Mouse (Mus musculus): Measurements from ENCODE around the gene Ostf1. TPM values are rescaled to one million over a fixed set of nuclear protein-coding genes. Genes with fewer than 3 reads are reported as not detected.
"Not testable (repeated sequence)": the region's sequence is repeated elsewhere in the genome, so short reads cannot be mapped to it uniquely, and the experiment has no call there.

Gene Ostf1
- total RNA-seq, 2 experiments from 2014 or later: 38.8 to 63.0 TPM

DNA sequence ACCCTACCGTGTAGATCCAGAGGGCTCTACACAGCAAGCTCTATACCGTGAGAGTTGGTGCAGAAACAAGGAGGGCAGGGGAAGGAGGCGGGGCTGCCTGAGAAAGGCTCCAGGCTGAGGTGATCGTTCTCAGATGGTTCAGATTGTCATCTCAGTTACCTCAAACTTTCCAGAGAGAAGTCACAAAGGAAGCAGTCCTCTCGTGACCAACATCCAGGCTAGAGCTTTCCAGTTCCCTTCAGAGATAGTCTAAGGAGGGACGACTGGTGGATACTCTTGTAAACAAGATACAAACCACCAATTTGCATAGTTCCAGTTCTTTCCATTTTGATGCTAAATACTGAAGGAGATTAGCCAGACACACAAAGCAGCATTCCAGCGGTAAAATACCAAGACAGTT, 23.7 kb downstream of the Ostf1 start:
- no peak for ATAC-seq (replicated peaks; ENCODE audit: low FRiP score, low TSS enrichment, poor library complexity, severe bottlenecking)

DNA sequence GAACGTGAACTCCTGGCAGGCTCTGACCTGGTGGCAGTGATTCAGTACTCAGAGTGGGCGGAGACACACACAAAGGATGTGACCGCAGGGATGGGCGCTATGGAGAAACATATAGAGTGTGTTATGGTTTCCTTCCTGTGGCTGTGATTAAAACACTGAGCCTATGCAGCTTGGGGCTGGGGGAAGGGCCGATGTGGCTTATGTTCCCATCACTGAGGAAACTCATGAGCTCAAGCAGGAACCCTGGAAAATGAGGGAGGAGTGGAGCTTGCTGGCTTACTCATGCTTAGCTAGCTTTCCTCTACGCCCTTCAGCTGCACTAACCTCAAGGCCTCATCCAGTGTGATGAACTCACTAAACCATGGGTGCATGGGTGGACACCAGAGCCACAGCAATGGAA, 28.6 kb downstream of the Ostf1 start:
- ATAC-seq (replicated peaks; ENCODE audit: low FRiP score, low TSS enrichment, poor library complexity, severe bottlenecking): no peak

DNA sequence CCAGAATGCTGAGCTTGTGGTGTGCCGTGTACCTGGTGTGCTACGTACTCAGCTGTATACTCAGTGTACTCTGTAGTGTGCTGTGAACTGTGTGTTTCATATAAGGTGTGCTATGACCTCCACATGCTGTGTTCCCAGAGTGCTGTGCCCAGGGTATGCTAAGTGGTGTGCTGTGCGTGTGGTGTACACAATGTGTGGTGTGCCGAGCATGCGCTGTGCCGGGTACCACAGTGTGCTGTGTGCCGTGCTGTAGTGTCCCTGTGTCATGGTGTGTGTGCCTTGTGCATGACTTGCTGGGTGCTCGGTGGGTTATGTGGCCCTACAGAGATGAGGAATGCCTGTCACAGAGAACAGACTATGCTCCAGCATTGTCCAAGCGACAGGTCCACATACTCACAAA, 31.0 kb downstream of the Ostf1 start:
- no peak for ATAC-seq (replicated peaks; ENCODE audit: low FRiP score, low TSS enrichment, poor library complexity, severe bottlenecking)

DNA sequence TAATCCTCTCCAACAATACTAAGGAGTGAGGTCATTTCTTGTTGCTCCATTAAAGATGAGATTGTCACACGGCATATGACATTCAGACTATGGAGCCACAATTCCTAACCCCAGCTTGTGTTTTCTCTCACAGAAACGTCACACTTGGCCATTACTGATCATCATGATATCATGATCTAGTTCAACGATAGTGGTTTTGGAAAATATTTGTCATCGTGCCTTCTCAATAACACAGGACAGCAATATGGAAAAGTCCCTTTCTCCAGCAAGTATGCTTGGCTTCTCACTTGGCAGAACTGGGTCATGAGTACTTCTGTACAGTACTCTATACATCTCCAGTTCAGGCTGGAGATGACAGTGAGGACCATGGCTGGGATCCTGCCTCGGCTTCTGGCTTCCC, 32.0 kb downstream of the Ostf1 start:
- ATAC-seq (replicated peaks; ENCODE audit: low FRiP score, low TSS enrichment, poor library complexity, severe bottlenecking): no peak

DNA sequence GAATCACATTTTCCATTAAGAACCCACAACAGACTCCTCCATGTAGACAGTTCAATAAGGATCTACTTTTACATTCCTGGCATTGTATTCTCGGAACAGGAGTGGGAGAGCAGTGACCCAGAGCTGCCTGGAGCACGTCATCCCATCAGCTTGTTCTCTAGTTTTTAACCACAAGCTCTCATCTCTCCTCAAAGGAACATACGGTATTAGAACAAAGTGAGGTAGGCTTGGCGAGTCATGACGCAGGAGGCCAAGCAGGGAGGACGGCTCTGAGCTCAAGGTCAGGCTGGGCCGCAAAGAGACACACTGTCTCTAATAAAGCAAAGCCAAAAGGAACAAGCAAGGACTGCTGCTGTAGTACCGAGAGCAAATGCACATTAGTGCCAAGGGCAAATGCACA, 32.6 kb downstream of the Ostf1 start:
- ATAC-seq (replicated peaks; ENCODE audit: low FRiP score, low TSS enrichment, poor library complexity, severe bottlenecking): no peak

DNA sequence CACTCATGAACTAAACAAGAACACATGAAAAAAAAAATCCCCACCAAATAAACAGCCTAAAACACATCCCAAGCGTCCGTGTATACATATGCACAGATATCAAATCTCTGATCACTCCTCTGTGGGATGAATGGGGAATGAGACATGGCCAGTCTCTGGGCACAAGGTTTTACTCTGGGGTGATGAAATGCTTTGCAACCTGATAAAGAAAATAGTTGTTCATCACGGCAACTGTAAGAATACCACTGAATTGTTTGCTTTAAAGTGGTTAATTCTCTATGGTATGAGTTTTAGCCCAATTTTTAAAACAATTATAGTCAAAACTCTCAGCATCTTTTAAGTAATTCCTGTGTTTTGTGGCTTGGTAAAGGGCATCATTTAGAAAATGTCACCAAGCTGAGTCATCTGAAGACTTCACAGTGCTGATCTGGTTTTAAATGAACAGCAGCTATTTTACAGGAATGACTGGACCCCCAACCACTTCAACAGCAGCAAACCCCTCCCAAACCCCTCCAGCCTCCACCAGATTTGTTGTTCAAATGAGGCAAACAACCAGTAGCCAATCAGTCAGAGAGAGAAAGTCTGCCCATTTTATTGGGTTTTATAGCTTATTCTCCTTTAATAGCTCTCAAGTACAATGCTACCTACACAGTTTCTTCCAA, 33.2 kb downstream of the Ostf1 start:
- ATAC-seq (replicated peaks; ENCODE audit: low FRiP score, low TSS enrichment, poor library complexity, severe bottlenecking): no peak

DNA sequence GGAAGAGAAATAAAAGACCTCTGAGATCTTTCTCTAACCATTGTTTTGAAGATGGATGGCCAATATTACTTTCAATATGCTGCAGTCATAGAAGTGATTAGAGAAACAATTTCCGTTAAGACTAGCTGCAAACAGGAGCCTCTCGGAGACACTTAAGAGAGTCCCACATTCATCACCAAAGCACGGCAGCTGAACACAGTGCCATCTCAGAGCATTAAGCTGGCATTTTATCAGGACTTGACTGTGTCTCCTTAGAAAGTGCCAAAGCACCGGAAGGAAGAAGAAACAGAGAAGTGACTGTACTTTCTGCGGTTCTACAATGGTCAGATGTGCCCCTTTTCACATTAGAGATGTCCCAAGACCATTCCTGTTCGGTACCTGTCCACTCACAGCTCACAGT, 33.9 kb downstream of the Ostf1 start:
- ATAC-seq (replicated peaks; ENCODE audit: low FRiP score, low TSS enrichment, poor library complexity, severe bottlenecking): no peak

DNA sequence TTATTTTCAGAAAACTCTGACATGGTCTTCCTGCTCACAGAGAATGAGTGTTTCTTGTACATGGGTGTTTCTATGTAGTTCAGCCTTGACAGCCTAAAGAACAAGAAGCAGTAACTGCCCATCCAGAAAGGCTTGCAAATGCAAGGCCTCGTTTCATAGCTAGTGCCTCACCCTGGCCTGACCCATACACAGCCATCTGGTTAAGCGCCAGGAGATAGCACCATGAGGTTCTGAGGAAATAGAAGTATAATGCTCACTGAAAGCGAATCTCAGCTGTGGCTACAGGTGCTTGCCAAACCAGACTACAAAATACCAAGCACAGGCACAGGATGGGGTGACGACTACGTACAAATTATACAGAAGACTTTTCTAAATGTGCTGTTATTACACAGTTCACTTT, 34.7 kb downstream of the Ostf1 start:
- no peak for ATAC-seq (replicated peaks; ENCODE audit: low FRiP score, low TSS enrichment, poor library complexity, severe bottlenecking)

DNA sequence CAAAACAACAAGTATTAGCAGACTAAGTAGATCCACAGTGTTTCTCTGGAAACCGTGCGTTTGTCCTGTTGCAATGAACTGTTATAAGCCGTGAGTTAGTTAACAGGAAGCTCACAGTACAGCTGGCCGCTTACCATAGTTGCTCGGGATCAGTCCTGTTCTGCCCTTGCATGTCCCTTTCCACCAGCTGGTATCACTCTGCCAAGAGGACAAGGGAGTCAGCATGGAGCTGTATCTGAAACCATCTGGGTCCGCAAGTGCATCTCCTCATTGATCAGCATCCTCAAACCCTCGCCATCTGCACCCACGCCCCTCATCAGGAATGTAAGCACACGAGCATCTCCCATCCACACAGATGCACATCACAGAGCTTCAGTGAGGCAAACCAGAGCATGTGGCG, 37.9 kb downstream of the Ostf1 start:
- ATAC-seq (replicated peaks; ENCODE audit: low FRiP score, low TSS enrichment, poor library complexity, severe bottlenecking): no peak

DNA sequence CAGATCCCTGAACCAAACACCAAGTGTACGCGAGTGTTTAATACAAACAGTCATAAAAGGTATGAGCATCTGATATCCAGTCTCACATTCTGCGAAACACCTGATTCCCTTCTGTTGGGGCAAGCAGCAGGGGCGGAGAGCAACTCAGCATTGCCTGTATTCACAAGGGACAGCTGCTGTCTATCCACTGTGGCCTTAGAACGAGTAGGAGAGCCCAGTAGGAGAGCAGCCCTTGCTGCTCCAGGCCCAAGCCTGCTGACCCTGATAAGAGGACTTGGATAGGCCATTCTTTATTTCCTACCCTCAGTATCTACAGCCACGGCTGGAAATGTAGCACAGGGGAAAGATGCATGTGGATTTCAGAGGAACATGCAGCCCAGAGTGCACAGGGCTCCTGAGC, 38.7 kb downstream of the Ostf1 start:
- ATAC-seq (replicated peaks; ENCODE audit: low FRiP score, low TSS enrichment, poor library complexity, severe bottlenecking): no peak

DNA sequence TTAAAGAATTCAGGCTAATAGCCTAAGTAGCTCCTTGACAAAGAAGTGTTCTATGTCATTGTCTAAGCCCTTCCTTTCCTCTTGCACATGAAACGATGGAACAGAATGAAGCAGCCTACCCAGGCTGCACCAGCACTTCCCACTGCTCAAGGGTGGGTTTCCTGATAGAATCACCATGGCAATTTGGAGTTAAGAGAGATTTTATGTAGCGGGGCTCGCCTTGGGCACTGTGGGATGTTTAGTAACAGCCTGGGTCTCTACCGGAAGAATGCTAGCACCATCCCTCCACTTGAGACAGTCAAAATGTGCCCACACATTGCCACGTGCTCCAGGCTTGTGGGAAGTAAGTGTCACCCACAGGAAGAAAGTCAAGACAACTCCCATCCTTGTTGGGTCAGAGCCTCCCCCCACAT, 40.7 kb downstream of the Ostf1 start:
- no peak for ATAC-seq (replicated peaks; ENCODE audit: low FRiP score, low TSS enrichment, poor library complexity, severe bottlenecking)

DNA sequence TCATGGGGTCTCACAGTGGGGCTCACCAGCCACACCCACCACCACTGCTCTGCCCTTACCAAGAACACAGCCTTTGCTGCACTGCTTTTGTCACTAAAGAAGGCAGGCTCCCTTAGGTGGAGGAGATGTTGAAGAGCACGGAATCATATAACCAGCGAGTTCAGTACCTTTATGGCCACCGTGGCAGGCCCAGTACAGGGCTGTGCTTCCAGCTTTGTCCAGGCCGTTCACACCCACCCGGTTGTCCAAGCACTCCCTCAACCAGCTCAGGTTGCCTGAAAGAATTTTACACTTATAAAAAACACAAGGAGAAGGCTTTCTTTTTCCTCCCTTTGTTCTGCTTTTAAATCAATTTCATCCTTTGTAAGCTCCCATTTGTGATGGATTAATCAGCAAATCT, 41.4 kb downstream of the Ostf1 start:
- no peak for ATAC-seq (replicated peaks; ENCODE audit: low FRiP score, low TSS enrichment, poor library complexity, severe bottlenecking)

DNA sequence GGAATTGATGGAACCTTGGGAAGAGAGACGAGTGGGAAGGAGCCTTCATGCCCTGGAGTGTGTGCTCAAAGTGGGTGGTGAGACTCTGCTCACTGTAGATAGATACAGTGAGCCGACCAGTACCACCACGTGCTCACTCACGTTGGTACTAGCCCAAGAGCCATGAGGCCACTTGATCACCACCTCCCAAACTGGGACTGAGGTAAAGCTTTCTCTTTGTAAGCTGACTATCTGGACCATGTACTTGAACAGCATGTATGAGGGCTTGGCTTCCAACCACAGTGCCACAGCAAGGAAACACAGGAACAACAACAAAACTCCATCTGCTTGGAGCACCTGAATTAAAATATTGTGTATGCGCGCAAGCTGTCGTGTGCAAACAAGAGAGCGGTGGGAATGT, 42.3 kb downstream of the Ostf1 start:
- ATAC-seq (replicated peaks; ENCODE audit: low FRiP score, low TSS enrichment, poor library complexity, severe bottlenecking): no peak

DNA sequence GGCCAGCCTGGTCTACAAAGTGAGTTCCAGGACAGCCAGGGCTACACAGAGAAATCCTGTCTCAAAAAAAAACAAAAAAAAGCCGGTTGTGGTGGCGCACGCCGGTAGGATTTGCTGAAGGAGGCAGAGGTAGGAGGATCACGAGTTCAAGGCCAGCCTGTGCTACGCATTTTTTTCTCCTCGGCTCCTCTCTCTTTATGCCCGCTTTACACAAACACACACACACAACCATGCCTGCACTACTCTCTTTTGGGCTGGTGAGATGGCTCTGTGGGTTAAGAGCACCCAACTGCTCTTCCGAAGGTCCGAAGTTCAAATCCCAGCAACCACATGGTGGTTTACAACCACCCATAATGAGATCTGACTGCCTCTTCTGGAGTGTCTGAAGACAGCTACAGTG, 42.8 kb downstream of the Ostf1 start:
- ATAC-seq (replicated peaks; ENCODE audit: low FRiP score, low TSS enrichment, poor library complexity, severe bottlenecking): not testable (repeated sequence)

DNA sequence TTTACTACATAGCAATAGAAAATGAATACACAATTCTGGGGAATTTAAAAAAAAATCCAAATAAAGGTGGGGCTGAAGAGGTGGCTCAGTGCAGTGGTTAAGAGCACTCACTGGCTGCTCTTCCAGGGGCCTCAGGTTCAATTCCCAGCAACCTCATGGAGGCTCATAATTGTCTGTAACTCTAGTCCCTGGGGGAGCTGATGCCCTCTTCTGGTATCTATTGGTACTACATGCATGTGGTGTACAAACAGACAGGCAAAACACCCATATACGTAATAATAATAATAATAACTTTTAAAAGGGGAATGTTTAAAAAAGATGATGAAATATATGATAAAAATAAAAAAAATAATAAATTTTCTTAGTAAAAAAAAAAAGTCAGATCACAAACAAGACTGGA, 43.4 kb downstream of the Ostf1 start:
- no peak for ATAC-seq (replicated peaks; ENCODE audit: low FRiP score, low TSS enrichment, poor library complexity, severe bottlenecking)

DNA sequence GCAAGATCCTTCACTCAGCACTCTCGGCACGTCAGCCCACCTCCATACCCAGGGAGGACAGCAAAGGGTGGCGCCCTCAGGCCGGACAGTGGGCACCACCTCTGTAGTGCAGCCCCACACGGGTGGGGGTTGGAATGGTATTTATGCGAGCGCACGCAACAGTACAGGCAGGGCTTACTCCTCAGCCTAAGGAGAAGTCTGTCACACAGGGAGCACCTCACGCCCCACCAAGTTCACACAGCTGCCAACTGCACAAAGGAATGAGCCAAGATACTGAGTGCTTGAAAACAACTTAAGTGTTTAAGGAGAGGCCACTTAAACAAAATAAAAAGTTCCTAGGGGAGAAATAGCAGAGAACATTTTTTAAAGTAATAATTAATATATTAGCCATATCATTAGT, 44.5 kb downstream of the Ostf1 start:
- no peak for ATAC-seq (replicated peaks; ENCODE audit: low FRiP score, low TSS enrichment, poor library complexity, severe bottlenecking)

DNA sequence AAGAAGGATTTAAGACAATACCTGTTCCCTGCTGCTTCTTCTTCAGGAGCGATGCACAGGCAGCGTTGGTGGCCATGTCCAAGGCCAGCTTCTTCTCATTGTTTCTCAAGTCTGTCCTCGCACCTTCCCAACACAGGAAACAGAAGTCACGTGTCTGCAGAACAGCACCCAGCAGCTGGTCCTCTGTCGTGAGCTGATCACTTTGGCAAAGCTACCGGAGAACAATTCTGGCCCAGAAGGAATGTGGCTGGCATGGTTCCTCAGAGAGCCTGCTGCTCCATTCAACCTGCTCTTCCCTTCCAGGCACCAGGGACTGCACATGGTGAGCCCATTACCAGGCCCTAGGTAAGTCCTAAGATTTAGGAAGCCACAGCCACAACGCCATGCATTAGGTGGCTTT, 47.0 kb downstream of the Ostf1 start:
- ATAC-seq (replicated peaks; ENCODE audit: low FRiP score, low TSS enrichment, poor library complexity, severe bottlenecking): no peak

DNA sequence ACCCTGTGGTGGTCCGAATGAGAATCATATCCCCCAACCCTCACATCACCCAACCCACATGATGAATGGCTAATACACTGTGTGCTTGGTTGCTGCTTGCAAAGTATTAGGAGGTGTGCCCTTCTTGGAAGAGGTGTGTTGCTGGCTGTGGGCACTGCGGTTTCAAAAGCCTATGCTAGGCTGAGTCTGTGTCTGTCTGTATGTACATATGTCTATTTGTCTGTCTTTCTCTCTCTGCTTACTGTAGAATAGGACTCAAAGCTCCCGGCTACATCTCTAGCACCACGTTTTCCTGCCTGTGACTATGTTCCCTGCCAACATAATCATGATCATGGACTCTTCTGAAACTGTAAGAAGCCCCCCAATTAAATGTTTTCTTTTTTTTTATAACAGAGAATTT, 47.9 kb downstream of the Ostf1 start:
- ATAC-seq (replicated peaks; ENCODE audit: low FRiP score, low TSS enrichment, poor library complexity, severe bottlenecking): no peak

DNA sequence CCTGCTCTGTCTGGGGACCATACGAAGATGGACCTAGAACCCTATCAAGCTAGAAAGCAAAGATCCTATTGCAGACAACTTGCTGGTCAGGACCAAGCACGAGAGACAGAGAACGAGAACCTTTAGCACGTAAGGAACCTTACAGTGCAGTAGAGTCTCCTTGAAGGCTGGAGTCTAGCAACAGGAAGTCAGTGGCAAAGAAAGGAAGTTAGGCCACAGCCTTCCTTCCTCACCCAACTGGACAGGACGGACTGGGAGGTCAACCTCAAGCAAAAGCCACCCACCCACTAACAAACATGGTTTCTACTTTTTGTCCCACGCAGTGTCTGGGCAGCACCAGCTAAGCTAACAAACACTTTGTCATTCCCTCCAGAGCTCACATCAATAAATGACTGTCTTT, 48.7 kb downstream of the Ostf1 start:
- ATAC-seq (replicated peaks; ENCODE audit: low FRiP score, low TSS enrichment, poor library complexity, severe bottlenecking): no peak

DNA sequence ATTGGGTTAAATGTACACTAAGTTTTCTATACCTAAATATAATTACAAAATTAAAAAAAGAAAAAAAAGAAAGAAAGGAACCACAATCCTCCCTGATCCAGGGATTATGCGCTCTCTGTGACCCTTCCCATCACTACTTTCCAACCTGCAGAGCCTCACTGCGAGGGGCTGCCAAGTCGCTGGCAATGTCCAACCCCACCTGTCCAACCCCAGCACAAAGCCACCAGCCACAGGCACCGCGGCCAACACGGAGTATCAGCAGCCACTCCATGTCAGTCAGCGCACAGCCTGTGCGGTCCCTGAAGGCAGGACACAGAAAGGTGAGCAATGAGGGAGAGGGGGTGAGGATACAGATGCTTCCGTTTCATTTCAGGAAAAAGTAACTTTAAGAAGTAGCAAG, 49.4 kb downstream of the Ostf1 start:
- no peak for ATAC-seq (replicated peaks; ENCODE audit: low FRiP score, low TSS enrichment, poor library complexity, severe bottlenecking)

DNA sequence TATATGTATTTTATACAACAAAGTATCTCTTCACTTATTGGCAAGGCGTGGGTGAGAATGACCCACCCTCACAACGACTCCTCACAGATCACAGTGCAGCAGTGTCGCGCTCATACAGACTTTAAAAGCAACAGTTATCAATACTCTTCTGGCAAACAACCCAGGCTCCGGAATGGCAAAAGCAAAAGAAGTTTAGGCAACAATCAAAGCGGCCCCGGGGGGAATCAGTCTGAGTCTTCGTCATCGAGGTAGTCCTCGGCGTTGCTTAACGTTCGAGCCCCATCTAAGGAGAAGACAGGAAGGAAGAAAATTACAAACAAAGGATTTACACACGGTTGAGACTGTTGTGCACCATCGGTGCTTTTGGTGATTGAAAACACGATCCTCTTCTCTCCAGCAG, 50.6 kb downstream of the Ostf1 start:
- no peak for ATAC-seq (replicated peaks; ENCODE audit: low FRiP score, low TSS enrichment, poor library complexity, severe bottlenecking)

DNA sequence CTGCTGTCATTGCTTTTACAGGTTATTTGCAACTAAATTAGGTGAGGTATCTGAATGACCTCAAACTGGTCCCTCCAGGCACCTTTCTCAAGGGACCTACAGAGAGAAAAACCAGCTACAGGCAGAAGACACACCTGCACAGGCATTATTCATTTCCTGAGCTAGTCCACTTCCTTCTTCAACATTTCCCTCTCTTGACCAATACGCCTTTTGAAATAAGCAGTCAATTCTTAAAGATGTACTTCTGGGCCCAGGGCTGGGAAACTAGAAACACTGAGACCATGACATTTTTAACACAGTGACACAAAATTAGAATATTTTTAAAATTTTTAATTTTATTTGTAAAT, 52.6 kb downstream of the Ostf1 start:
- no peak for ATAC-seq (replicated peaks; ENCODE audit: low FRiP score, low TSS enrichment, poor library complexity, severe bottlenecking)

All from megakaryocyte-erythroid progenitor cell, adult 5-6 weeks (primary cell).